In the genomic region with DNA sequence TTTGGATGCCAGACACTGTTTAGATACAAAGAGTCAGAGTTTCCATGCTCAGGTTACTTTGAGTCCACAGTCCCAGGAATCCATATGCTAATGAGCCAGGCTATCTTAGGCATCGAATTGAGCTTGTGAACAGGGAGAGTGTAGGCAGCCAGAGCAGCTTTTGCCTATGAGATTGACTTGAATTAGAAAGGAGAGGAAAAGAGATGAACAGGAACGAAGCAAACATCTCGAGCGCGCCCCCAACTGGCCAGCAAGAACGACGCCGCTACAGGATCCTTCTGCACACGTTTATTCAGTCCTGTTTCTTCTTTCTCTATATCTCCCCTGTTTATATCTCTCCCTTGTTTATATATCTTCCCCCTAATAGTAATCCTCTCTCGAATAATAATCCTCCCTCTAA, we compare ENCODE assay signal across 10 mouse cellular contexts. TPM values are rescaled to one million over a fixed set of nuclear protein-coding genes. Genes with fewer than 3 reads are reported as not detected.
DNase-seq lines count a peak whose midpoint lies in the region; ATAC-seq and TF ChIP-seq lines count a peak whose summit lies in the region.
"Had no signal": no experiment of that assay in that cellular context is flagged by ENCODE, and none has a peak within 500 bp of the region (broad histone marks: within the 10 kb centered on the region; RNA-seq: fewer than 3 reads in every experiment).

No protein-coding gene starts in this region.

- H3K9ac ChIP-seq in kidney, embryonic 15.5 days: no peak overlapping the region

- TF ChIP-seq POLR2A in lung, adult 2 months (IDR thresholded peaks at IDR 0.05; ENCODE audit: borderline replicate concordance, extremely low read depth, low read depth, low read length): no peak

- WGBS in kidney, embryonic 15.5 days: 2% methylated on average over 10 of the region's 10 CpGs
- 7% methylated on average over 10 of the region's 10 CpGs for WGBS in lung, adult 2 months

- H3K27ac ChIP-seq in kidney, embryonic 15.5 days: no peak overlapping the region

- no peak for ATAC-seq in kidney, embryonic 15.5 days (replicated peaks; ENCODE audit: low FRiP score)
- no peak for ATAC-seq in erythroblast, adult 5-6 weeks (replicated peaks; ENCODE audit: low FRiP score, poor library complexity, severe bottlenecking)

- no peak for TF ChIP-seq CTCF in lung, adult 2 months (IDR thresholded peaks at IDR 0.05; ENCODE audit: insufficient read depth, low read length)

- H3K4me1 ChIP-seq in kidney, embryonic 15.5 days: peaks cover 15% of the 10 kb centered on the region
- H3K4me1 ChIP-seq in lung, adult 2 months (ENCODE audit: control insufficient read depth, insufficient read depth, low read length): no peaks in the 10 kb centered on the region

- no peaks in the 10 kb centered on the region for H3K36me3 ChIP-seq in kidney, embryonic 15.5 days

- peak; percentile 70 for DNase-seq in kidney, adult 18-20 months
- peak; percentile 29 for DNase-seq in adrenal gland, adult 2 months
- peak; percentile 56 for DNase-seq in cerebellum, postnatal 36 days
- DNase-seq in kidney, postnatal 25 days: peak; percentile 73 to 74
- peak; percentile 49 for DNase-seq in lung, adult 2 months
- peak; percentile 41 to 79 for DNase-seq in thymus, postnatal 10 days (ENCODE audit: low spot score in 2 of 2)

- peaks cover 12% of the 10 kb centered on the region; the same call in 1 of the 2 replicates for H3K27me3 ChIP-seq in kidney, embryonic 15.5 days

- H3K4me2 ChIP-seq in kidney, embryonic 15.5 days: no peak overlapping the region

- no peak overlapping the region for H3K4me3 ChIP-seq in kidney, embryonic 15.5 days (replicated peaks)
- no peak overlapping the region for H3K4me3 ChIP-seq in lung, adult 2 months (replicated peaks; ENCODE audit: extremely low read depth, low read depth, low read length)

- H3K9me3 ChIP-seq in kidney, embryonic 15.5 days (replicated peaks): no peaks in the 10 kb centered on the region

RNA-seq across cellular contexts. Expression of gene Ldhb, which starts 7.2 kb away (rescaled TPM):
- polyA plus RNA-seq in kidney, embryonic 15.5 days (2015; fragmentation: Nextera tagmentation; extraction: Ambion mirVana): 697 and 713 TPM in 2 replicates
- total RNA-seq in adrenal gland, adult 2 months (2021): 100 to 1,000 TPM; 222 to 343 TPM
- 39.7 and 47.7 TPM in 2 replicates for polyA plus RNA-seq in adrenal gland, adult 2 months (2012; rRNA removed)
- polyA plus RNA-seq in lung, adult 2 months (2012; rRNA removed): 138 and 224 TPM in 2 replicates
- total RNA-seq in erythroblast, adult 5-6 weeks (2015; ENCODE audit: low replicate concordance): 6.3 and 12.3 TPM in 2 replicates
- 6.0 and 11.8 TPM in 2 replicates for total RNA-seq in erythroblast, adult 5-6 weeks (2017; ENCODE audit: low replicate concordance)

RNA-seq across cellular contexts. Expression of gene Gys2, which starts 42.0 kb away (rescaled TPM):
- polyA plus RNA-seq in kidney, embryonic 15.5 days (2015; fragmentation: Nextera tagmentation; extraction: Ambion mirVana): 0.23 and 1.3 TPM in 2 replicates
- 10 to 100 TPM in 1 of 2 experiments, 1 to 10 TPM in 1; 9.8 to 18.5 TPM for total RNA-seq in adrenal gland, adult 2 months (2021)
- polyA plus RNA-seq in adrenal gland, adult 2 months (2012; rRNA removed): 2.5 and 3.0 TPM in 2 replicates
- 0.18 and 1.3 TPM in 2 replicates for polyA plus RNA-seq in lung, adult 2 months (2012; rRNA removed)
- total RNA-seq in erythroblast, adult 5-6 weeks (2015; ENCODE audit: low replicate concordance): not detected in 2 replicates
- total RNA-seq in erythroblast, adult 5-6 weeks (2017; ENCODE audit: low replicate concordance): not detected in 2 replicates
- total RNA-seq: hematopoietic stem cell, adult 5-6 weeks had no signal
- polyA plus RNA-seq: neural tube, embryonic 14.5 days had no signal

RNA-seq across cellular contexts. Expression of gene Kcnj8, which starts 56.5 kb away (rescaled TPM):
- polyA plus RNA-seq in kidney, embryonic 15.5 days (2015; fragmentation: Nextera tagmentation; extraction: Ambion mirVana): 24.4 and 26.8 TPM in 2 replicates
- total RNA-seq in adrenal gland, adult 2 months (2021): 10 to 100 TPM in 1 of 2 experiments, 1 to 10 TPM in 1; 6.4 to 12.1 TPM
- polyA plus RNA-seq in adrenal gland, adult 2 months (2012; rRNA removed): 5.6 and 7.6 TPM in 2 replicates
- polyA plus RNA-seq in lung, adult 2 months (2012; rRNA removed): 7.8 and 8.1 TPM in 2 replicates
- total RNA-seq in erythroblast, adult 5-6 weeks (2015; ENCODE audit: low replicate concordance): not detected in 2 replicates
- not detected in 2 replicates for total RNA-seq in erythroblast, adult 5-6 weeks (2017; ENCODE audit: low replicate concordance)
